In the genomic region with DNA sequence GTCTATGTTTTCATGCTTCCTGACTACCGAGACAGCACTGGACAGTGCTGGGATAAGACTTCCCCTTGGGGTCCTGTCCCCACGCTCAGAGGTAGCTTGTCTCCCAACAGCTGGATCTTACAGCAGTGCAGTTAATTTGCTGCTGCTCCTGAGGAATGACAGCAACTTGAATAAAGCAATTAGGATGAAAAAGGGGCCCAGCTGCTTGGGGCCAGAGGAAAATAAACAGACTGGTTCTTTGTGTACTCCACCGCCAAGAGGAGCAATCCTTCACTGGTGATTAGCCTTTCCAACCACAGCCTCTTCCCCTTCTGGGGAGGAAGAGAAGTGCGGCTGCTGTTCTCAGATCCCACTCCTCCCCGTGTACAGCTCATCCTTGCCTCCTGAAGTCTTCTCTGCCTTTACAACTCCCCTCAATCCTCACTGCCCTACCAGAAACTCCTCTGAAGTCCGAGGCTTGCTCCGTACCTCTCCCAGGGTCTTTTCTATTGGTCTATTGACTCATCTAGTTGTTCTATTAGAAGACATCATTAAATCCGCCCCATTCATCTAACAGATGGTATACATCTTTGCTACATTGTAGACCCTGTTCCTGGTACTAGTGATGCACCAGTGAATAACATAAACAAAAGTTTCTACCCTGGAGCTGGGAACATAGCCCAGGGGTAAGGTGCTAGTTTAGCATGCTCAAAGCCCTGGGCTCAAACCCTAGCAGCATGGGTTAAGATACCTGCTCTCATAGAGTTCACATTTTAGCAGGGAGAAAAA, we compare ENCODE assay signal across 12 mouse cellular contexts. TPM values are rescaled to one million over a fixed set of nuclear protein-coding genes. Genes with fewer than 3 reads are reported as not detected.
DNase-seq lines count a peak whose midpoint lies in the region; ATAC-seq and TF ChIP-seq lines count a peak whose summit lies in the region.
"Had no signal": no experiment of that assay in that cellular context is flagged by ENCODE, and none has a peak within 500 bp of the region (broad histone marks: within the 10 kb centered on the region; RNA-seq: fewer than 3 reads in every experiment).

No protein-coding gene starts in this region.

- H3K4me1 ChIP-seq in heart, adult 2 months (ENCODE audit: control insufficient read depth, insufficient read depth, low read length), result peaks cover 7% of the 10 kb centered on the region
- peaks cover 15% of the 10 kb centered on the region for H3K4me1 ChIP-seq in heart, embryonic 12.5 days (replicated peaks)
- H3K4me1 ChIP-seq in brown adipose tissue, adult 24 weeks (ENCODE audit: control insufficient read depth, insufficient read depth, insufficient read length, low read length), result peaks cover 20% of the 10 kb centered on the region
- H3K4me1 ChIP-seq in kidney, embryonic 16.5 days (ENCODE audit: insufficient read depth, low read length), result peaks cover 8% of the 10 kb centered on the region

- H3K4me3 ChIP-seq in heart, adult 2 months, result no peak overlapping the region
- no peak overlapping the region for H3K4me3 ChIP-seq in heart, embryonic 12.5 days
- H3K4me3 ChIP-seq in brown adipose tissue, adult 24 weeks (ENCODE audit: insufficient read depth, low read depth, low read length), result no peak overlapping the region
- no peak overlapping the region for H3K4me3 ChIP-seq in kidney, embryonic 16.5 days (ENCODE audit: low read length)

- TF ChIP-seq POLR2A in heart, adult 2 months (IDR thresholded peaks at IDR 0.05; ENCODE audit: insufficient read depth, low read depth, low read length), result no peak

- no peak overlapping the region for H3K4me2 ChIP-seq in heart, embryonic 12.5 days
- H3K4me2 ChIP-seq in kidney, embryonic 16.5 days (replicated peaks; ENCODE audit: low read depth, low read length), result no peak overlapping the region
- H3K4me2 ChIP-seq: heart, embryonic 11.5 days had no signal

- TF ChIP-seq EP300 in heart, adult 2 months (IDR thresholded peaks at IDR 0.05; ENCODE audit: insufficient read depth, low read depth, low read length), result no peak

- no peaks in the 10 kb centered on the region for H3K79me2 ChIP-seq in heart, adult 2 months (replicated peaks; ENCODE audit: control insufficient read depth, insufficient read depth, low read length)

- no peak for ATAC-seq in heart, embryonic 12.5 days (ENCODE audit: insufficient number of reproducible peaks, low FRiP score)
- ATAC-seq in kidney, embryonic 16.5 days (ENCODE audit: low FRiP score, low TSS enrichment), result peak; percentile 82

- WGBS in heart, adult 2 months, result 58% methylated on average over 8 of the region's 8 CpGs
- 39% methylated on average over 8 of the region's 8 CpGs for WGBS in heart, embryonic 12.5 days
- WGBS in kidney, embryonic 16.5 days, result 20% methylated on average over 8 of the region's 8 CpGs

- H3K27ac ChIP-seq in heart, adult 2 months, result no peak overlapping the region
- H3K27ac ChIP-seq in heart, embryonic 12.5 days (ENCODE audit: poor library complexity, severe bottlenecking), result no peak overlapping the region
- peak overlapping the region; percentile 33; the same call in 1 of the 2 replicates for H3K27ac ChIP-seq in brown adipose tissue, adult 24 weeks (replicated peaks; ENCODE audit: low read depth, low read length)
- peak overlapping the region; percentile 80 for H3K27ac ChIP-seq in kidney, embryonic 16.5 days (ENCODE audit: low read length)

- intact Hi-C loops in heart, adult 2 months (cut with DNase I), result no loop called here

- H3K36me3 ChIP-seq in heart, adult 2 months (ENCODE audit: control insufficient read depth, insufficient read depth, low read length), result no peaks in the 10 kb centered on the region
- no peaks in the 10 kb centered on the region for H3K36me3 ChIP-seq in heart, embryonic 12.5 days
- H3K36me3 ChIP-seq in kidney, embryonic 16.5 days (ENCODE audit: insufficient read depth, low read length), result no peaks in the 10 kb centered on the region

- H3K27me3 ChIP-seq in heart, adult 2 months (ENCODE audit: control insufficient read depth, insufficient read depth, low read length), result peaks cover 3% of the 10 kb centered on the region; the same call in 1 of the 2 replicates
- H3K27me3 ChIP-seq in heart, embryonic 12.5 days (replicated peaks), result peaks cover 31% of the 10 kb centered on the region
- H3K27me3 ChIP-seq in kidney, embryonic 16.5 days (ENCODE audit: insufficient read depth, low read length), result peaks cover 23% of the 10 kb centered on the region

- H3K9me3 ChIP-seq in heart, embryonic 12.5 days (replicated peaks), result no peaks in the 10 kb centered on the region
- H3K9me3 ChIP-seq in kidney, embryonic 16.5 days (ENCODE audit: low read length), result no peaks in the 10 kb centered on the region; the same call in 1 of the 2 replicates

- DNase-seq in heart, adult 2 months, result no peak
- peak; percentile 80 for DNase-seq in lung, postnatal 36 days
- DNase-seq in ovary, postnatal 10 days (ENCODE audit: low spot score), result no peak
- no peak for DNase-seq in adrenal gland, postnatal 4 days (ENCODE audit: low spot score in 2 of 2)
- no peak for DNase-seq in neural tube, embryonic 10.5 days (ENCODE audit: extremely low spot score, low spot score)

- TF ChIP-seq CTCF in heart, adult 2 months (IDR thresholded peaks at IDR 0.05), result 0 out of 2 replicates have a peak, but pooled peaks have one; percentile 16

- H3K9ac ChIP-seq in heart, adult 2 months (ENCODE audit: low read depth, low read length), result no peak overlapping the region
- no peak overlapping the region for H3K9ac ChIP-seq in heart, embryonic 12.5 days
- H3K9ac ChIP-seq in kidney, embryonic 16.5 days (replicated peaks; ENCODE audit: low read length), result no peak overlapping the region

RNA-seq across cellular contexts. Expression of a gene that starts 4.9 kb away (rescaled TPM):
- total RNA-seq in heart, adult 2 months (2021), result 1 to 10 TPM; 2.1 to 2.6 TPM
- 2.4 and 4.0 TPM in 2 replicates for polyA plus RNA-seq in heart, adult 2 months (2012; rRNA removed)
- 2.0 and 2.8 TPM in 2 replicates for polyA plus RNA-seq in heart, embryonic 12.5 days (2016; fragmentation: Nextera tagmentation; extraction: Ambion mirVana)
- 1.0 and 2.7 TPM in 2 replicates for polyA plus RNA-seq in brown adipose tissue, adult 24 weeks (2012; ENCODE audit: insufficient read depth, insufficient read length, missing spikeins)
- polyA plus RNA-seq in kidney, embryonic 16.5 days (2015; fragmentation: Nextera tagmentation; extraction: Ambion mirVana), result 2.2 and 2.6 TPM in 2 replicates
- total RNA-seq in adrenal gland, postnatal 4 days (2021), result 1 to 10 TPM in 1 of 2 experiments, under 1 TPM in 1; 0.99 to 1.0 TPM
- total RNA-seq: megakaryocyte, adult 5-6 weeks had no signal

RNA-seq across cellular contexts. Expression of a gene that starts 11.7 kb away (rescaled TPM):
- total RNA-seq in heart, adult 2 months (2021), result 1 to 10 TPM; 7.2 to 8.3 TPM
- polyA plus RNA-seq in heart, adult 2 months (2012; rRNA removed), result 19.8 and 20.5 TPM in 2 replicates
- polyA plus RNA-seq in heart, embryonic 12.5 days (2016; fragmentation: Nextera tagmentation; extraction: Ambion mirVana), result 3.0 and 3.7 TPM in 2 replicates
- 138 and 139 TPM in 2 replicates for polyA plus RNA-seq in brown adipose tissue, adult 24 weeks (2012; ENCODE audit: insufficient read depth, insufficient read length, missing spikeins)
- polyA plus RNA-seq in kidney, embryonic 16.5 days (2015; fragmentation: Nextera tagmentation; extraction: Ambion mirVana), result 15.0 and 18.0 TPM in 2 replicates
- total RNA-seq in adrenal gland, postnatal 4 days (2021), result 10 to 100 TPM; 12.3 to 13.7 TPM

RNA-seq across cellular contexts. Expression of a gene that starts 25.7 kb away (rescaled TPM):
- under 1 TPM in 1 of 2 experiments, not detected in 1; 0.18 TPM for total RNA-seq in heart, adult 2 months (2021)
- polyA plus RNA-seq in heart, adult 2 months (2012; rRNA removed), result 0.15 and 0.18 TPM in 2 replicates
- 0.11 TPM in 1 of 2 replicates, not detected in the other for polyA plus RNA-seq in heart, embryonic 12.5 days (2016; fragmentation: Nextera tagmentation; extraction: Ambion mirVana)
- polyA plus RNA-seq in brown adipose tissue, adult 24 weeks (2012; ENCODE audit: insufficient read depth, insufficient read length, missing spikeins), result 0.75 TPM in 1 of 2 replicates, not detected in the other
- 0.17 and 0.19 TPM in 2 replicates for polyA plus RNA-seq in kidney, embryonic 16.5 days (2015; fragmentation: Nextera tagmentation; extraction: Ambion mirVana)
- total RNA-seq in adrenal gland, postnatal 4 days (2021), result under 1 TPM; 0.67 to 0.68 TPM

RNA-seq across cellular contexts. Expression of a gene that starts 36.2 kb away (rescaled TPM):
- not detected for total RNA-seq in heart, adult 2 months (2021)
- polyA plus RNA-seq in heart, adult 2 months (2012; rRNA removed), result not detected in 2 replicates
- polyA plus RNA-seq in heart, embryonic 12.5 days (2016; fragmentation: Nextera tagmentation; extraction: Ambion mirVana), result not detected in 2 replicates
- not detected in 2 replicates for polyA plus RNA-seq in brown adipose tissue, adult 24 weeks (2012; ENCODE audit: insufficient read depth, insufficient read length, missing spikeins)
- polyA plus RNA-seq in kidney, embryonic 16.5 days (2015; fragmentation: Nextera tagmentation; extraction: Ambion mirVana), result 6.4 and 8.1 TPM in 2 replicates
- 1 to 10 TPM; 1.4 to 2.4 TPM for total RNA-seq in adrenal gland, postnatal 4 days (2021)
- total RNA-seq: left cerebral cortex, postnatal 14 days; megakaryocyte, adult 5-6 weeks had no signal
- polyA plus RNA-seq: heart, embryonic 11.5 days; neural tube, embryonic 14.5 days had no signal

RNA-seq across cellular contexts. Expression of a gene that starts 40.7 kb away (rescaled TPM):
- total RNA-seq in heart, adult 2 months (2021), result 10 to 100 TPM; 13.6 to 13.9 TPM
- 6.6 and 9.7 TPM in 2 replicates for polyA plus RNA-seq in heart, adult 2 months (2012; rRNA removed)
- polyA plus RNA-seq in heart, embryonic 12.5 days (2016; fragmentation: Nextera tagmentation; extraction: Ambion mirVana), result 9.5 and 9.9 TPM in 2 replicates
- polyA plus RNA-seq in brown adipose tissue, adult 24 weeks (2012; ENCODE audit: insufficient read depth, insufficient read length, missing spikeins), result 7.3 and 11.6 TPM in 2 replicates
- 4.9 and 6.1 TPM in 2 replicates for polyA plus RNA-seq in kidney, embryonic 16.5 days (2015; fragmentation: Nextera tagmentation; extraction: Ambion mirVana)
- total RNA-seq in adrenal gland, postnatal 4 days (2021), result 10 to 100 TPM; 22.2 to 23.8 TPM

Comparison
In these comparisons a context has a peak if more than half of its experiments do, and no peak if none do; other contexts are left out.
1. H3K27ac ChIP-seq: peak in brown adipose tissue, adult 24 weeks (single experiment) and kidney, embryonic 16.5 days (single experiment); none in heart, adult 2 months (single experiment) and heart, embryonic 12.5 days (single experiment).